Mouse (Mus musculus): ENCODE measurements at regions not wholly inside any gene's neighbourhood (a gene's known extent, or its start where the extent isn't known, plus 50 kb on each side); places are given as distances from the start of the nearest gene placed in this dataset.

DNA sequence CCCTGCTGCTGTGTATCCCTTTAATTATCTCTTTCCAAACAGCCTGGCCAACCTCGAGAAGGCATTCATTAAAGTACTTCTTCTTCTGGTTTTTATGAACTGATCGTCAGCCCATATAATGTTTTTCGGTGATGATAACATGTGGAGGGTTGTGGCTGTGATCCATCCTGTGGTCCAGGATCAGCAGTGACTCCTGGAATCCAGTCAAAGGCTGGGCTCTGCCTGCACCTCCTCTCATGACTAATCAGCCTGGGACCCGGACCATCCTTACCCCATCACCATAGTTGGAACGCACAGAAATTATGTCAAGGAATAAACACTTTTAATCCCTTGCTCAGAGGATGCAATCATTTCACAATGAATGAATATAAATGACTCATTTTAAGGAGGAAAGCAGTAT, 203.3 kb upstream of the Hsf2 start:
- TF ChIP-seq CTCF (IDR thresholded peaks at IDR 0.05; ENCODE audit: low read depth, low read length) (no peak), POLR2A (IDR thresholded peaks at IDR 0.05; ENCODE audit: insufficient read depth, low read length) (no peak), EP300 (IDR thresholded peaks at IDR 0.05; ENCODE audit: insufficient read depth, low read depth, low read length) (no peak)

Measured in ES-Bruce4 (cell line).